Mouse (Mus musculus): ENCODE results near the gene Opcml.

DNA sequence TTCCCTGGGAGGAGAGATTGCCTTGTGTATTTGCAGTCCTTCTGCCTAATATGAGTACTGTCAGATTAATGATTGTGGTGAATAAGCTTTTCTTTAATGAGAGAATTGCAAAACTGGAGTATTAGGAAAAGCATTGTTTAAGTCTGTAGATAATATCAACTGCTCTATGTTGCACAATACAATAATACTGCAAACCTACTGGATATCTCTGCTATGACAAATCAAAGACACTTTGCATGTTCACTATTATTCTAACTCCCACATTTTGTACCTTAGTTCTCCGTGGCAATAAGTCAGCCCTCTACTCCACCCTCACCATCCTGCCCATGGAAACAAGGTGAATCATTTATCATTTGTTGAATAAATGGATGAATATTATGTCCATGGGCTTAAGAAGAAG is 1092.0 kb downstream of the Opcml start:
- TF ChIP-seq CTCF (IDR thresholded peaks at IDR 0.05; ENCODE audit: extremely low read depth, insufficient read depth, insufficient read length, insufficient replicate concordance) (no peak), POLR2A (IDR thresholded peaks at IDR 0.05; ENCODE audit: low read depth, low read length) (no peak)

Data from spleen, adult 2 months (tissue).